7 mouse cellular contexts compared by ENCODE assay signal in the genomic region with DNA sequence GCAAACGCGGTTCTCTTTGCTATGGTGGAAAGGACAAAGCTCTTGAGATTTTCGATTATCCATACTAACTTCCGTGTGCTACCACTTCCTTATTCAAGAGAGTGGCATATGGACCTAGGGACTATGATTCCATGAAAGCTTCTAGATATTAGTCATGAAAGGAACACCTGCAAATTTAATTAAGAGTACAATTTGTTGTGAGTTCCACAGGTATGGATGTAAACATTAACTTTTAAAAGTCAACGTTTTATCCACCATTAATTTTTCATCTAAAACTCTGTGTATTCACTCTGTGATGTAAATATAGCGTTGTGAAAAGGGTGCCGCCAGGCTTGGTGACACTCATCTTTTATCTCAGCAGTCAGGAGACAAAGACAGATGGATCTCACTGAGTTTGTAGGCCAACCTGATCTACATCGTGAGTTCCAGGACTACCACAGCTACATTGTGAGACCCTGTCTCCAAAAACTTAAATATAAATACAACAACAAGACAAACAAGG. TPM values are rescaled to one million over a fixed set of nuclear protein-coding genes. Genes with fewer than 3 reads are reported as not detected.
DNase-seq lines count a peak whose midpoint lies in the region; ATAC-seq lines count a peak whose summit lies in the region.

No protein-coding gene starts in this region.

- H3K4me1 ChIP-seq in forebrain, embryonic 11.5 days (replicated peaks; ENCODE audit: control insufficient read depth, insufficient read depth, low read length), result no peaks in the 10 kb centered on the region
- H3K4me1 ChIP-seq in liver, embryonic 13.5 days (replicated peaks), result peaks cover 15% of the 10 kb centered on the region

- no peaks in the 10 kb centered on the region for H3K36me3 ChIP-seq in forebrain, embryonic 11.5 days (ENCODE audit: control insufficient read depth, insufficient read depth, low read length)
- no peaks in the 10 kb centered on the region for H3K36me3 ChIP-seq in liver, embryonic 13.5 days

- H3K9me3 ChIP-seq in forebrain, embryonic 11.5 days (ENCODE audit: control insufficient read depth, low read length), result no peaks in the 10 kb centered on the region
- H3K9me3 ChIP-seq in liver, embryonic 13.5 days (replicated peaks), result no peaks in the 10 kb centered on the region

- no peaks in the 10 kb centered on the region for H3K27me3 ChIP-seq in forebrain, embryonic 11.5 days (ENCODE audit: control insufficient read depth, insufficient read depth, low read length)
- no peaks in the 10 kb centered on the region for H3K27me3 ChIP-seq in liver, embryonic 13.5 days

- H3K4me3 ChIP-seq in forebrain, embryonic 11.5 days (ENCODE audit: low read depth, low read length), result peak overlapping the region; percentile 71
- peak overlapping the region; percentile 77 for H3K4me3 ChIP-seq in liver, embryonic 13.5 days (replicated peaks)

- DNase-seq in thymus, postnatal 0 days (ENCODE audit: low spot score), result peak; percentile 23
- DNase-seq in thymus, postnatal 14 days, result no peak
- DNase-seq in forebrain, embryonic 11.5 days (ENCODE audit: low spot score), result no peak
- DNase-seq in liver, embryonic 13.5 days, result no peak
- no peak for DNase-seq in left cerebral cortex, postnatal 10 days (ENCODE audit: extremely low spot score in 1 of 2, low spot score in 2 of 2)
- no peak for DNase-seq in adrenal gland, adult (ENCODE audit: inconsistent age in 2 of 2, low spot score in 1 of 2)
- no peak for DNase-seq in kidney, postnatal 25 days

- intact Hi-C loops in left cerebral cortex, postnatal 10 days (cut with DNase I), result no loop called here

- ATAC-seq in forebrain, embryonic 11.5 days (replicated peaks; ENCODE audit: low FRiP score), result 0 out of 2 replicates have a peak, but pooled peaks have one; percentile 0
- ATAC-seq in liver, embryonic 13.5 days (ENCODE audit: low read depth), result no peak

- H3K27ac ChIP-seq in forebrain, embryonic 11.5 days (ENCODE audit: low read depth, low read length), result no peak overlapping the region
- H3K27ac ChIP-seq in liver, embryonic 13.5 days, result peak overlapping the region; percentile 83

- H3K4me2 ChIP-seq in forebrain, embryonic 11.5 days (ENCODE audit: low read depth, low read length, severe bottlenecking), result peak overlapping the region; percentile 63
- H3K4me2 ChIP-seq in liver, embryonic 13.5 days, result peak overlapping the region; percentile 84

- WGBS in forebrain, embryonic 11.5 days, result 24% methylated on average over 8 of the region's 8 CpGs
- WGBS in liver, embryonic 13.5 days (ENCODE audit: insufficient replicate concordance), result 3% methylated on average over 8 of the region's 8 CpGs

- peak overlapping the region; percentile 76 for H3K9ac ChIP-seq in forebrain, embryonic 11.5 days (ENCODE audit: low read length)
- peak overlapping the region; percentile 77 for H3K9ac ChIP-seq in liver, embryonic 13.5 days

RNA-seq across cellular contexts. Expression of gene Zfp53, which starts 0.8 kb away (rescaled TPM):
- polyA plus RNA-seq in thymus, postnatal 0 days (2015; fragmentation: Nextera tagmentation; extraction: Ambion mirVana), result 16.5 and 17.3 TPM in 2 replicates
- 9.6 TPM in 2 replicates for polyA plus RNA-seq in forebrain, embryonic 11.5 days (2014; fragmentation: Nextera tagmentation; extraction: Ambion mirVana)
- polyA plus RNA-seq in liver, embryonic 13.5 days (2015; fragmentation: Nextera tagmentation; extraction: Ambion mirVana), result 3.2 and 5.2 TPM in 2 replicates
- 1 to 10 TPM; 4.9 to 5.4 TPM for total RNA-seq in left cerebral cortex, postnatal 10 days (2021)

RNA-seq across cellular contexts. Expression of gene Zfp51, which starts 39.4 kb away (rescaled TPM):
- polyA plus RNA-seq in thymus, postnatal 0 days (2015; fragmentation: Nextera tagmentation; extraction: Ambion mirVana), result 22.4 and 23.0 TPM in 2 replicates
- polyA plus RNA-seq in forebrain, embryonic 11.5 days (2014; fragmentation: Nextera tagmentation; extraction: Ambion mirVana), result 13.7 and 14.6 TPM in 2 replicates
- polyA plus RNA-seq in liver, embryonic 13.5 days (2015; fragmentation: Nextera tagmentation; extraction: Ambion mirVana), result 6.5 and 7.8 TPM in 2 replicates
- total RNA-seq in left cerebral cortex, postnatal 10 days (2021), result 1 to 10 TPM; 3.7 to 4.5 TPM

RNA-seq across cellular contexts. Expression of gene Zfp52, which starts 45.8 kb away (rescaled TPM):
- 4.2 and 5.0 TPM in 2 replicates for polyA plus RNA-seq in thymus, postnatal 0 days (2015; fragmentation: Nextera tagmentation; extraction: Ambion mirVana)
- 1.2 and 1.3 TPM in 2 replicates for polyA plus RNA-seq in forebrain, embryonic 11.5 days (2014; fragmentation: Nextera tagmentation; extraction: Ambion mirVana)
- 0.92 and 1.5 TPM in 2 replicates for polyA plus RNA-seq in liver, embryonic 13.5 days (2015; fragmentation: Nextera tagmentation; extraction: Ambion mirVana)
- 1 to 10 TPM; 7.1 to 7.2 TPM for total RNA-seq in left cerebral cortex, postnatal 10 days (2021)
